Mouse (Mus musculus) hindbrain, embryonic 10.5 days (tissue): Measurements from ENCODE around the gene Dbndd2. TPM values are rescaled to one million over a fixed set of nuclear protein-coding genes. Genes with fewer than 3 reads are reported as not detected.
A peak's percentile ranks its signal among the peaks of the same experiment; 100 is the strongest.

Experiments used
- DNase-seq: peaks from one replicate; pipeline ENCODE4 v3.0.0-alpha.2; 2017; ENCODE audit warnings: low spot score
- H3K27ac ChIP-seq: fragments of 300-500 bp; sonication (generic); 2 replicates; pipeline ENCODE4 v1.5.1; 2016; ENCODE audit warnings: mild to moderate bottlenecking, moderate library complexity
- H3K27me3 ChIP-seq: fragments of 300-500 bp; sonication (generic); 2 replicates; pipeline ENCODE4 v1.6.1; 2016; ENCODE audit warnings: mild to moderate bottlenecking; ENCODE audit not compliant: poor library complexity, insufficient read depth, severe bottlenecking
- H3K36me3 ChIP-seq: fragments of 300-500 bp; sonication (generic); 2 replicates; pipeline ENCODE4 v1.6.1; 2016; ENCODE audit warnings: mild to moderate bottlenecking, moderate library complexity
- H3K4me1 ChIP-seq: fragments of 300-500 bp; sonication (generic); replicated peaks from 2 replicates; pipeline ENCODE4 v1.6.1; 2016; ENCODE audit warnings: mild to moderate bottlenecking
- H3K4me3 ChIP-seq: fragments of 300-500 bp; sonication (generic); 2 replicates; pipeline ENCODE4 v1.5.1; 2016; ENCODE audit warnings: mild to moderate bottlenecking, moderate library complexity
- H3K9me3 ChIP-seq: fragments of 300-500 bp; sonication (generic); 2 replicates; pipeline ENCODE4 v1.6.1; 2016; ENCODE audit warnings: mild to moderate bottlenecking, moderate library complexity
- WGBS: fragments of 180-500 bp; shearing (Covaris S2); methylation state at CpG from one replicate; pipeline ENCODE4 v1.1.7; 2016; 5-methylcytosine and 5-hydroxymethylcytosine counted together
- polyA plus RNA-seq: library from polyadenylated mRNA; unstranded; fragments of >200 nt; fragmentation: Nextera tagmentation; extraction: Ambion mirVana; gene quantifications from 2 replicates; pipeline ENCODE4 v1.2.1, GENCODE M21; 2016

Gene Dbndd2
- polyA plus RNA-seq, 1 experiment from 2014 or later, result 3.3 TPM

DNA sequence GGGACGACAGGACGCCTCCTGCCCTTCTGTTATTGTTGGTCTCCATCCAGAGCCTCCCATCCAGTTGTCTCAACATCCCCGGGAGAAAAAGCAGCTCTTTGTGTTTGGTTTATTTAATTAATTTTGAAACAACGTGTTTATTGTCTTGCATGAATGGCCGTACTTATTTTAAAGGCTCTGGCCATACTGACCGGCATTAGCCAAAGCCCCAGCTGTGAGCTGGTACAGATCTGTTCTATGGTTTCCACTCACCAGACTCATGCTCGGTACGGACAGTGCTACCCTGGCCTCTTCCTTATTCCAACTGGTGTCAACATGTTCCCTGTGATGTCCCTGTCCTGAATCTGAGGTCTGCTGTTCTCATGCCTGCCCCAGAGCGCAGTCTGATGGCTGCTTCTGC is 30.0 kb downstream of the Dbndd2 start:
- Histone ChIP-seq H3K4me1 (no peaks in the 10 kb centered on the region; the same call in 1 of the 2 replicates), H3K36me3 (no peaks in the 10 kb centered on the region), H3K27ac (no peak overlapping the region), H3K9me3 (no peaks in the 10 kb centered on the region), H3K4me3 (no peak overlapping the region), H3K27me3 (no peaks in the 10 kb centered on the region)
- DNase-seq, result no peak
- 82% methylated on average over 9 of the region's 9 CpGs for WGBS

DNA sequence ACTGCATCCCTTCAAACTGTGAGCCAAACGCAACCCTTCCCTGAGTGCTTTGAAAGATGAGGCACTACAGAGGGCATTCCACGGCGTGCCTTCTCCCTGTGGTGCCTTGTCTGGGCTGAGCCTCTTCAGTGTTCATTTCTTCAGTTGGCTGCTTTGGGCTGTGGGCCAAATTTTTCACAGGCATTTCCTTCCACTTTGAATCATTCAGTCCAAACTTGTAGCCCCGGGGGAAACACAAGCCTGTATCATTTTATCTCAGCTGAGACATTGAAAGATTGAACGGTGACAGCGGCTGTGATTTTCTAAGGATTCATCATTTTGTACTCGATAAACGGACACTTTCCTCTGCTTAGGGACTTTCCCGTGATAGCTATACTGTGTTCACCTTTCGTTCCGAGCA is 30.7 kb downstream of the Dbndd2 start:
- DNase-seq, result no peak
- Histone ChIP-seq H3K36me3 (no peaks in the 10 kb centered on the region), H3K9me3 (no peaks in the 10 kb centered on the region), H3K27ac (no peak overlapping the region), H3K4me1 (no peaks in the 10 kb centered on the region; the same call in 1 of the 2 replicates), H3K4me3 (no peak overlapping the region), H3K27me3 (0 out of 2 replicates have a peak, but pooled peaks cover under 1% of the 10 kb centered on the region)
- 91% methylated on average over 11 of the region's 11 CpGs for WGBS

- peaks cover 9% of the 10 kb centered on the region; the same call in 1 of the 2 replicates for H3K27me3 ChIP-seq
- no peak overlapping the region for H3K27ac ChIP-seq
- no peaks in the 10 kb centered on the region for H3K36me3 ChIP-seq
- H3K9me3 ChIP-seq, result no peaks in the 10 kb centered on the region
- peaks cover 5% of the 10 kb centered on the region for H3K4me1 ChIP-seq
- no peak overlapping the region for H3K4me3 ChIP-seq
- WGBS, result 32% methylated on average over 10 of the region's 10 CpGs
- DNase-seq, result peak; percentile 63
Observed at GRCm38 (mm10) chr2:164517485-164518221, 31.7 kb downstream of the Dbndd2 start.

DNA sequence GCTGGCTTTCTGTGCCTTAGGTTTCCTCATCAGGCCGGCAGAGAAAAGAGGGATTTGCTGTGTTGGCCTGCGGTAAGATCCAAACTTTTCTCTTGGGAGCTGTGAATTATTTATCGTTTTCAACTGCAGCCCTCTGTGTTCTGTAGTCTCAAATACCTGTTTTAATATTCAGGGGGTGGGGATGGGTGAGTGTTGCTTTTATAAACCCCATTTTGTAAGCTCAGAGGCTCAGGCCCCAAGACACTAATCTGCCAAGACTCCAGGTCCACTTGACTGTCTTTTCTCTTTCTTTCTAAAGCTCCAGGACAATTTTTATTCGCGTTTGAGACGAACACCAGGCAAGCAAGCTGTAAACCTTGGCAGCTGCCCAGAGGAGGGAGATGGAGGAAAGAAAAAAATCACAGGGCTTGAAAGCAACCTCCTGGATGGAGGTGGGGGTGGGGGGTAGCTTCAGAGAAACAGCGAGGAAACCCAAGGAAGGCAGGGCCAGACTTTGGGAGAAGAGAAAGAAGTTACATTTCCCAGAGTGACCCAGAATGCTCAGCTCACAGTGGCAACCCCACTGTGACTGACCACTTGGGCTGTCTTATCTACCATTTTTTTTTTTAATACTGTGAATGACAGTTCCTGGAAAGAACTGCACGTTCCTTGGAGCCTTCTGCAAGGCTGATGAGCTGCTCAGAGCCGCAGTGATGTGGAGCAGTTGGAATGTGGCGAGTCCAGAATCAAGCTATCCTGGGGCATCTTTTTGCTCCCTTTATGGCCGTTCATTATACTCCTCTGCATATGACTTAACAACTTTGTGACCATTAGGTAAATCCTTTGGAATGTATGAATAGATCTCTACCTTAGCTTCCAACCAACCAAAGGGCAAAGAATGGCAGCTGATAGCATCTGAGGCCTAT is 32.6 kb downstream of the Dbndd2 start:
- H3K36me3 ChIP-seq, result no peaks in the 10 kb centered on the region
- DNase-seq, result no peak
- peaks cover 15% of the 10 kb centered on the region; the same call in 1 of the 2 replicates for H3K27me3 ChIP-seq
- 70% methylated on average over 11 of the region's 11 CpGs for WGBS
- H3K4me3 ChIP-seq, result no peak overlapping the region
- peaks cover 5% of the 10 kb centered on the region for H3K4me1 ChIP-seq
- no peaks in the 10 kb centered on the region for H3K9me3 ChIP-seq
- H3K27ac ChIP-seq, result no peak overlapping the region

DNA sequence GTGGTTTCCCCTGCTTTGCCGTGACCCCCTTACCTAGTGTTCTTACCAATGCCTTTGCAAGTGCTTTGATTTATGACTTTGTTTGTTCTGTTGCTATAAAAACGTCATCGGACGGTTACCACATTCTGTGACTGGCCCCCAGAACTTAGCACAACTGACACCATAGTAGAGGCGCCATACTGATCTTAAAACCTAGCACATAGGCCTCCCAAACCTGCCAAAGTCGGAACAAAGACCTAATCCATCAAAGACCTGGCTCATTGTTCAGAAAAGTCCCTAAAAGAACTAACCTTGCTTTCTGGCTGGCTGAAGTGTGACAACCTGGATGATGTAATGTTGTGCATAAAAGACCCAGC is 33.2 kb downstream of the Dbndd2 start:
- Histone ChIP-seq H3K27me3 (peaks cover 15% of the 10 kb centered on the region; the same call in 1 of the 2 replicates), H3K36me3 (no peaks in the 10 kb centered on the region), H3K9me3 (no peaks in the 10 kb centered on the region), H3K4me1 (peaks cover 5% of the 10 kb centered on the region), H3K27ac (no peak overlapping the region), H3K4me3 (no peak overlapping the region)
- 84% methylated on average over 6 of the region's 6 CpGs for WGBS
- no peak for DNase-seq

DNA sequence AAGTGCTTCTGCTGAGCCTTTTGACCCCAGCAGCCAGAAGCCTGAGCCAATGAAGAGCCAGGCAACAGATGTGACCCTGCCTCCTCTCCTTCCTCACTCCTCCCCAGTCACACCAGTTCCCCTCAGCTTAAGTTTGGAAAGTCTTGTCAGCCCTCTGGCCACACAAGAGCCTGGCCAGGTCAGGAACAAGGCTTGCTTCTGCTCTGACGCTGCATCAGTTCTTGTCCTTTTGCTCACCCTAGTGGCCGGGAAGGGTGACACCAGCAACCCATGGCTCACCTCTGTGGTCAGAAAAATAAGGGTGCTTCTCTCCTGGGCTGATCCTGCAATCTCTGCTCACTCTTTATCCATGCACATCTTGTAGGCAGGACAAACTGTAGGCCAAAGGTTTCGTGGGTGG is 34.9 kb downstream of the Dbndd2 start:
- WGBS, result 16% methylated on average over 3 of the region's 3 CpGs
- peaks cover 5% of the 10 kb centered on the region for H3K4me1 ChIP-seq
- peaks cover 15% of the 10 kb centered on the region; the same call in 1 of the 2 replicates for H3K27me3 ChIP-seq
- H3K4me3 ChIP-seq, result no peak overlapping the region
- H3K27ac ChIP-seq, result no peak overlapping the region
- H3K36me3 ChIP-seq, result no peaks in the 10 kb centered on the region
- peak; percentile 50 for DNase-seq
- 0 out of 2 replicates have a peak, but pooled peaks cover 4% of the 10 kb centered on the region for H3K9me3 ChIP-seq

DNA sequence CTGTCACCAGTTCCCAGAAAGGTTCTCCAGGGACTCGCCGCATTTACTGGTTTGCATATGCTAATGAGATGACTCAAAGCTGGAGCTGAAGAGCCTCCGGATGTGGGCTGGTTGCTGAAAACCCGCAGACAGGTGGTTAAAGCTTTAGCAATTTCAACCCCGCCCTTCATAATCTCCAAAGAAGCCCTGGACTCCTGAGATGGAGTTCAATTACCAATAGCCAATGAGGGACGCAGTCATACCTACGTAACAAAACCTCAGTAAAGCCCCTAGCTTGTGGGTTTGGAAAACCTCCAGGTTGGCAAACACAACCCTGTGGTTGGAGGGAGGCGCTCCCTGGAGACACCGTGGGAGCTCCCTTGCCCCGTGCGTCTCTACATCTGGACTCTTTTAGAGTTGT is 35.9 kb downstream of the Dbndd2 start:
- H3K36me3 ChIP-seq, result no peaks in the 10 kb centered on the region
- peaks cover 5% of the 10 kb centered on the region for H3K4me1 ChIP-seq
- WGBS, result 18% methylated on average over 11 of the region's 11 CpGs
- no peak overlapping the region for H3K27ac ChIP-seq
- peaks cover 10% of the 10 kb centered on the region for H3K9me3 ChIP-seq
- no peak for DNase-seq
- H3K4me3 ChIP-seq, result no peak overlapping the region
- H3K27me3 ChIP-seq, result peaks cover 15% of the 10 kb centered on the region; the same call in 1 of the 2 replicates

GRCm38 (mm10) chr2:164522280-164522679 is 36.4 kb downstream of the Dbndd2 start:
- Histone ChIP-seq H3K36me3 (no peaks in the 10 kb centered on the region), H3K9me3 (peaks cover 13% of the 10 kb centered on the region), H3K4me3 (no peak overlapping the region), H3K4me1 (peaks cover 5% of the 10 kb centered on the region), H3K27me3 (peaks cover 15% of the 10 kb centered on the region; the same call in 1 of the 2 replicates), H3K27ac (no peak overlapping the region)
- WGBS, result 31% methylated on average over 8 of the region's 8 CpGs
- DNase-seq, result no peak

GRCm38 (mm10) chr2:164523301-164523773 is 37.4 kb downstream of the Dbndd2 start:
- Histone ChIP-seq H3K27ac (no peak overlapping the region), H3K27me3 (peaks cover 15% of the 10 kb centered on the region; the same call in 1 of the 2 replicates), H3K4me1 (peaks cover 5% of the 10 kb centered on the region), H3K36me3 (no peaks in the 10 kb centered on the region), H3K9me3 (peaks cover 13% of the 10 kb centered on the region), H3K4me3 (no peak overlapping the region)
- DNase-seq, result no peak
- 87% methylated on average over 10 of the region's 10 CpGs for WGBS

DNA sequence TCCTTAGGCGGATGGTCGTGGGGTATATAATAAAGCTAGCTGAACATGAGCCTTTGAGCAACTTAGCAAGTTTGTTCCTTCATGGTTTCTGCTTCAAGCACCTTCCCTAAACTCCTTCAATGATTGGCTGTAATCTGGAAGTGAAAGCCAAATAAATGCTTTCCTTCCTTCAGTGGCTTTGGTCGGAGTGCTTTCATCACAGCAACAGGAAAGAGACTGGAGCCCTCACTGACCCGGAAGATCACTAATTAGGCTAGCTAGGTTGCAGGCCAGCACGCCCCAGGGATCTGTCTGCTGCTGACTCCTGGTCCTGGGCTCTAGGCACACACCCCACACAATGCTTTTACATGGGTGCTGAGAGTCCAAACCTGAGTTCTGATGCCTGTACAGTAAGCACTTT is 42.7 kb downstream of the Dbndd2 start:
- no peak overlapping the region for H3K27ac ChIP-seq
- 72% methylated on average over 5 of the region's 5 CpGs for WGBS
- H3K4me1 ChIP-seq, result no peaks in the 10 kb centered on the region
- peaks cover 13% of the 10 kb centered on the region for H3K9me3 ChIP-seq
- H3K27me3 ChIP-seq, result no peaks in the 10 kb centered on the region
- H3K36me3 ChIP-seq, result no peaks in the 10 kb centered on the region
- H3K4me3 ChIP-seq, result no peak overlapping the region
- DNase-seq, result no peak

DNA sequence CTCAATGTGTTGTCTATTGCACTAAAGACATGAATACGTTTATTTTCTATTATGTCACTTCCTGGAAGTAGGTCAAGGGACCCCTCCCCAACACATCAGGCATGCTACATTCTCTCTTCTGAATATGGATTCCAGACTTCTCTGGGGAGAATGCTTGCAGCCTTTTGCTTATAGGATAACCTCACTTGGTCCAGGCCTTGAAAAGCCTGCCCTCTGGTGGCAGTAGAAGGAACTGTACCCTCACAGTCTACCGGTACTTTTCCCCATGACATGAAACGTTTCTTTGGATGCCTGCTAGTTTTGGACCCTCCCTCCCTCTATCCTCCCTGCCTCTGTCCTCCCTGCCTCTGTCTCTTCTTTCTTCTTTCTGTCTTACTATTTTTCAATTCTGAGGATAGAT is 45.3 kb downstream of the Dbndd2 start:
- 7% methylated on average over 3 of the region's 3 CpGs for WGBS
- H3K27me3 ChIP-seq, result no peaks in the 10 kb centered on the region
- no peaks in the 10 kb centered on the region for H3K4me1 ChIP-seq

DNA sequence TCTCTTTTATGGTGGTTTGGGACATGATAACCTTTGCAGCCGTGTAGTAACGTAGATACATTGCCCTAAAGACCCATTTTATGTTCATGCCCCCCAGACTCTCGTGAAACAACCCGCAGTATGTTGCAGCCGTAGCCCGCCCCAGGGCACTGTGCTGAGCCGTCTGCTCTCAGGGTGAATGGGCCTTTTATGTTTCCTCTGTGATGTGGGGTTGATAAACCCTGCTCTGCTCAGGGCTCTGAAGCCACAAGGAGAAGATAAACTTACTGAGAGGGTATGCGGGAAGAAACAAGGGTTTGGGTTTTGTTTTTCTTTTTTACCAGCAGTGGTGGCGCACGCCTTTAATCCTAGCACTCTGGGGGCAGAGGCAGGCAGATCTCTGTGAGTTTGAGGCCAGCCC is 48.4 kb downstream of the Dbndd2 start:
- H3K4me3 ChIP-seq, result no peak overlapping the region
- DNase-seq, result no peak
- H3K4me1 ChIP-seq, result no peaks in the 10 kb centered on the region
- no peak overlapping the region for H3K27ac ChIP-seq
- 83% methylated on average over 10 of the region's 10 CpGs for WGBS
- H3K36me3 ChIP-seq, result no peaks in the 10 kb centered on the region
- no peaks in the 10 kb centered on the region for H3K9me3 ChIP-seq
- no peaks in the 10 kb centered on the region for H3K27me3 ChIP-seq

More for the DNA sequence above, 45.3 kb downstream of the Dbndd2 start:
- Histone ChIP-seq H3K4me3 (no peak overlapping the region), H3K27ac (no peak overlapping the region), H3K9me3 (peaks cover 10% of the 10 kb centered on the region), H3K36me3 (no peaks in the 10 kb centered on the region)
- DNase-seq, result peak; percentile 72

- no peaks in the 10 kb centered on the region for H3K27me3 ChIP-seq
- no peaks in the 10 kb centered on the region for H3K9me3 ChIP-seq
- H3K36me3 ChIP-seq, result no peaks in the 10 kb centered on the region
- no peaks in the 10 kb centered on the region; the same call in 1 of the 2 replicates for H3K4me1 ChIP-seq
- 86% methylated on average over 4 of the region's 4 CpGs for WGBS
- H3K27ac ChIP-seq, result no peak overlapping the region
- no peak for DNase-seq
- no peak overlapping the region for H3K4me3 ChIP-seq
Observed at GRCm38 (mm10) chr2:164537003-164537402, 51.1 kb downstream of the Dbndd2 start.
